Mouse (Mus musculus) hindbrain, embryonic 13.5 days (tissue): ENCODE data around the gene Gpr68. TPM values are rescaled to one million over a fixed set of nuclear protein-coding genes. Genes with fewer than 3 reads are reported as not detected.

Source experiments
- ATAC-seq: fragments of 200-750 bp; cut with Nextera tagmentation; 2 replicates; pipeline ENCODE4 v1.8.0; 2017; ENCODE audit warnings: moderate TSS enrichment; ENCODE audit not compliant: low FRiP score
- H3K27ac ChIP-seq: fragments of 300-500 bp; sonication (generic); 2 replicates; pipeline ENCODE4 v1.5.1; 2015; ENCODE audit warnings: inconsistent platforms, mild to moderate bottlenecking, moderate library complexity
- H3K27me3 ChIP-seq: fragments of 300-500 bp; sonication (generic); 2 replicates; pipeline ENCODE4 v1.6.1; 2015; ENCODE audit warnings: mild to moderate bottlenecking, inconsistent platforms
- H3K36me3 ChIP-seq: fragments of 300-500 bp; sonication (generic); 2 replicates; pipeline ENCODE4 v1.6.1; 2015; ENCODE audit warnings: mild to moderate bottlenecking, inconsistent platforms
- H3K4me1 ChIP-seq: fragments of 300-500 bp; sonication (generic); replicated peaks from 2 replicates; pipeline ENCODE4 v1.6.1; 2015; ENCODE audit warnings: inconsistent platforms
- H3K4me2 ChIP-seq: fragments of 300-500 bp; sonication (generic); 2 replicates; pipeline ENCODE4 v1.6.1; 2015; ENCODE audit warnings: inconsistent platforms, mild to moderate bottlenecking, moderate library complexity
- H3K4me3 ChIP-seq: fragments of 300-500 bp; sonication (generic); 2 replicates; pipeline ENCODE4 v1.5.1; 2015; ENCODE audit warnings: mild to moderate bottlenecking, inconsistent platforms
- H3K9ac ChIP-seq: fragments of 300-500 bp; sonication (generic); 2 replicates; pipeline ENCODE4 v1.6.1; 2015; ENCODE audit warnings: mild to moderate bottlenecking, inconsistent platforms
- H3K9me3 ChIP-seq: fragments of 300-500 bp; sonication (generic); 2 replicates; pipeline ENCODE4 v1.6.1; 2016; ENCODE audit warnings: inconsistent platforms
- WGBS: fragments of 180-500 bp; shearing (Covaris S2); methylation state at CpG from one replicate; pipeline ENCODE4 v1.1.7; 2015; 5-methylcytosine and 5-hydroxymethylcytosine counted together
- polyA plus RNA-seq: library from polyadenylated mRNA; unstranded; fragments of >200 nt; fragmentation: Nextera tagmentation; extraction: Ambion mirVana; gene quantifications from 2 replicates; pipeline ENCODE4 v1.2.1, GENCODE M21; 2015

The Gpr68 gene
- polyA plus RNA-seq: 1.6 and 1.7 TPM in 2 replicates

- H3K4me1 ChIP-seq: peaks cover 16% of the 10 kb centered on the region
- H3K9ac ChIP-seq: peak within 1 kb of the TSS; percentile 75
- no peaks in the 10 kb centered on the region for H3K9me3 ChIP-seq
- H3K36me3 ChIP-seq: peaks cover 6% of the 10 kb centered on the region
- peak within 1 kb of the TSS; percentile 49 for H3K4me3 ChIP-seq
- 5% methylated on average over 39 of the region's 39 CpGs for WGBS
- peak within 1 kb of the TSS; percentile 93 for H3K4me2 ChIP-seq
- ATAC-seq: peak; percentile 83
- no peak within 1 kb of the TSS for H3K27ac ChIP-seq
- peaks cover 23% of the 10 kb centered on the region for H3K27me3 ChIP-seq
These were observed at the start of gene Gpr68 for GRCm38 (mm10) chr12:100907598-100908297. Gene Gpr68, minus strand, starts transcription at chr12:100908198.

GRCm38 (mm10) chr12:100957257-100957656 lies 49.3 kb upstream of the Gpr68 start:
- Histone ChIP-seq H3K27me3 (peaks cover 34% of the 10 kb centered on the region), H3K4me2 (no peak overlapping the region), H3K4me3 (no peak overlapping the region), H3K27ac (peak overlapping the region; percentile 77), H3K4me1 (peaks cover 46% of the 10 kb centered on the region), H3K36me3 (no peaks in the 10 kb centered on the region), H3K9ac (peak overlapping the region; percentile 46; the same call in 1 of the 2 replicates), H3K9me3 (no peaks in the 10 kb centered on the region)
- ATAC-seq: 0 out of 2 replicates have a peak, but pooled peaks have one; percentile 8
- 24% methylated on average over 3 of the region's 3 CpGs for WGBS

- no peaks in the 10 kb centered on the region for H3K36me3 ChIP-seq
- no peak for ATAC-seq
- peak overlapping the region; percentile 46; the same call in 1 of the 2 replicates for H3K9ac ChIP-seq
- peaks cover 34% of the 10 kb centered on the region for H3K27me3 ChIP-seq
- peak overlapping the region; percentile 77 for H3K27ac ChIP-seq
- no peaks in the 10 kb centered on the region for H3K9me3 ChIP-seq
- H3K4me2 ChIP-seq: no peak overlapping the region
- peaks cover 48% of the 10 kb centered on the region for H3K4me1 ChIP-seq
- 21% methylated on average over 4 of the region's 4 CpGs for WGBS
- H3K4me3 ChIP-seq: no peak overlapping the region
These were observed 48.8 kb upstream of the Gpr68 start for GRCm38 (mm10) chr12:100956825-100957224.

- 93% methylated on average over 2 of the region's 2 CpGs for WGBS
- no peak overlapping the region for H3K4me2 ChIP-seq
These were observed 48.0 kb upstream of the Gpr68 start for GRCm38 (mm10) chr12:100956028-100956427.

GRCm38 (mm10) chr12:100953926-100954325 lies 45.9 kb upstream of the Gpr68 start:
- peaks cover 26% of the 10 kb centered on the region for H3K27me3 ChIP-seq
- WGBS: 77% methylated on average over 8 of the region's 8 CpGs
- no peak overlapping the region for H3K27ac ChIP-seq
- H3K9ac ChIP-seq: no peak overlapping the region
- H3K4me3 ChIP-seq: no peak overlapping the region
- no peak for ATAC-seq
- peaks cover 6% of the 10 kb centered on the region for H3K36me3 ChIP-seq
- no peaks in the 10 kb centered on the region for H3K9me3 ChIP-seq
- peaks cover 43% of the 10 kb centered on the region for H3K4me1 ChIP-seq
- H3K4me2 ChIP-seq: no peak overlapping the region

More at GRCm38 (mm10) chr12:100956028-100956427, 48.0 kb upstream of the Gpr68 start:
- ATAC-seq: no peak
- Histone ChIP-seq H3K27ac (peak overlapping the region; percentile 77; the same call in 1 of the 2 replicates), H3K9me3 (no peaks in the 10 kb centered on the region), H3K27me3 (peaks cover 34% of the 10 kb centered on the region), H3K9ac (no peak overlapping the region), H3K4me3 (no peak overlapping the region), H3K4me1 (peaks cover 48% of the 10 kb centered on the region), H3K36me3 (no peaks in the 10 kb centered on the region)

- H3K4me3 ChIP-seq: no peak overlapping the region
- H3K27ac ChIP-seq: peak overlapping the region; percentile 77
- no peaks in the 10 kb centered on the region for H3K9me3 ChIP-seq
- ATAC-seq: peak; percentile 78
- 36% methylated on average over 9 of the region's 9 CpGs for WGBS
- H3K4me2 ChIP-seq: no peak overlapping the region
- peaks cover 21% of the 10 kb centered on the region for H3K27me3 ChIP-seq
- peaks cover 21% of the 10 kb centered on the region for H3K36me3 ChIP-seq
- peaks cover 27% of the 10 kb centered on the region for H3K4me1 ChIP-seq
- no peak overlapping the region for H3K9ac ChIP-seq
These were observed 44.4 kb upstream of the Gpr68 start for GRCm38 (mm10) chr12:100952193-100952931.

GRCm38 (mm10) chr12:100949146-100949545 lies 41.1 kb upstream of the Gpr68 start:
- H3K4me3 ChIP-seq: no peak overlapping the region
- H3K27me3 ChIP-seq: no peaks in the 10 kb centered on the region
- ATAC-seq: no peak
- no peak overlapping the region for H3K27ac ChIP-seq
- no peak overlapping the region for H3K9ac ChIP-seq
- 84% methylated on average over 5 of the region's 5 CpGs for WGBS
- H3K4me2 ChIP-seq: no peak overlapping the region
- H3K4me1 ChIP-seq: peaks cover 14% of the 10 kb centered on the region
- peaks cover 54% of the 10 kb centered on the region for H3K36me3 ChIP-seq
- no peaks in the 10 kb centered on the region for H3K9me3 ChIP-seq

GRCm38 (mm10) chr12:100948021-100948420 lies 40.0 kb upstream of the Gpr68 start:
- Histone ChIP-seq H3K9me3 (no peaks in the 10 kb centered on the region), H3K4me3 (no peak overlapping the region), H3K27me3 (no peaks in the 10 kb centered on the region), H3K4me1 (peaks cover 10% of the 10 kb centered on the region), H3K27ac (no peak overlapping the region), H3K4me2 (no peak overlapping the region), H3K36me3 (peaks cover 62% of the 10 kb centered on the region), H3K9ac (no peak overlapping the region)
- WGBS: 92% methylated on average over 6 of the region's 6 CpGs
- no peak for ATAC-seq

- Histone ChIP-seq H3K4me1 (no peaks in the 10 kb centered on the region), H3K4me2 (no peak overlapping the region), H3K27me3 (no peaks in the 10 kb centered on the region), H3K9me3 (no peaks in the 10 kb centered on the region), H3K9ac (no peak overlapping the region), H3K36me3 (peaks cover 79% of the 10 kb centered on the region), H3K27ac (no peak overlapping the region), H3K4me3 (no peak overlapping the region)
- 95% methylated on average over 12 of the region's 12 CpGs for WGBS
- no peak for ATAC-seq
These were observed 38.0 kb upstream of the Gpr68 start for GRCm38 (mm10) chr12:100945948-100946347.

- no peak overlapping the region for H3K4me3 ChIP-seq
- H3K4me1 ChIP-seq: no peaks in the 10 kb centered on the region
- no peaks in the 10 kb centered on the region for H3K27me3 ChIP-seq
- peaks cover 83% of the 10 kb centered on the region for H3K36me3 ChIP-seq
- no peak overlapping the region for H3K4me2 ChIP-seq
- H3K9me3 ChIP-seq: no peaks in the 10 kb centered on the region
- ATAC-seq: no peak
- no peak overlapping the region for H3K9ac ChIP-seq
- WGBS: 91% methylated on average over 12 of the region's 12 CpGs
- H3K27ac ChIP-seq: no peak overlapping the region
These were observed 37.5 kb upstream of the Gpr68 start for GRCm38 (mm10) chr12:100945501-100945900.

GRCm38 (mm10) chr12:100944921-100945336 lies 36.9 kb upstream of the Gpr68 start:
- no peak for ATAC-seq
- WGBS: 94% methylated on average over 21 of the region's 21 CpGs
- no peaks in the 10 kb centered on the region for H3K4me1 ChIP-seq
- H3K36me3 ChIP-seq: peaks cover 88% of the 10 kb centered on the region
- H3K27me3 ChIP-seq: no peaks in the 10 kb centered on the region
- H3K9me3 ChIP-seq: no peaks in the 10 kb centered on the region
- no peak overlapping the region for H3K27ac ChIP-seq
- no peak overlapping the region for H3K4me3 ChIP-seq
- H3K4me2 ChIP-seq: no peak overlapping the region
- no peak overlapping the region for H3K9ac ChIP-seq

GRCm38 (mm10) chr12:100943146-100943545 lies 35.1 kb upstream of the Gpr68 start:
- no peak overlapping the region for H3K4me3 ChIP-seq
- ATAC-seq: no peak

More at GRCm38 (mm10) chr12:100943146-100943545, 35.1 kb upstream of the Gpr68 start:
- WGBS: 88% methylated on average over 4 of the region's 4 CpGs
- no peaks in the 10 kb centered on the region for H3K27me3 ChIP-seq
- H3K4me1 ChIP-seq: no peaks in the 10 kb centered on the region
- H3K9me3 ChIP-seq: no peaks in the 10 kb centered on the region
- no peak overlapping the region for H3K27ac ChIP-seq
- H3K36me3 ChIP-seq: peaks cover 90% of the 10 kb centered on the region
- H3K9ac ChIP-seq: no peak overlapping the region
- H3K4me2 ChIP-seq: no peak overlapping the region
